Mouse (Mus musculus) heart, embryonic 16.5 days (tissue): ENCODE measurements around the gene Stag3. TPM values are rescaled to one million over a fixed set of nuclear protein-coding genes. Genes with fewer than 3 reads are reported as not detected.

Experiments used
- ATAC-seq: fragments of 200-750 bp; cut with Nextera tagmentation; replicated peaks from 2 replicates; pipeline ENCODE4 v1.8.0; 2017; ENCODE audit warnings: moderate number of reproducible peaks; ENCODE audit not compliant: insufficient read depth, low FRiP score; ENCODE audit errors: extremely low read depth
- H3K27ac ChIP-seq: fragments of 300-500 bp; sonication (generic); 2 replicates; pipeline ENCODE4 v1.5.1; 2014; ENCODE audit warnings: mild to moderate bottlenecking, low read length, control low read depth, moderate library complexity
- H3K27me3 ChIP-seq: fragments of 300-500 bp; sonication (generic); 2 replicates; pipeline ENCODE4 v1.6.1; 2014; ENCODE audit warnings: low read length, mixed read lengths; ENCODE audit not compliant: control insufficient read depth, insufficient read depth
- H3K36me3 ChIP-seq: fragments of 300-500 bp; sonication (generic); 2 replicates; pipeline ENCODE4 v1.6.1; 2014; ENCODE audit not compliant: control insufficient read depth, insufficient read depth
- H3K4me1 ChIP-seq: fragments of 300-500 bp; sonication (generic); 2 replicates; pipeline ENCODE4 v1.6.1; 2014; ENCODE audit warnings: low read length, mixed read lengths; ENCODE audit not compliant: control insufficient read depth, insufficient read depth
- H3K4me2 ChIP-seq: fragments of 300-500 bp; sonication (generic); 2 replicates; pipeline ENCODE4 v1.6.1; 2014; ENCODE audit warnings: low read depth, mild to moderate bottlenecking, control low read depth, low read length
- H3K4me3 ChIP-seq: fragments of 300-500 bp; sonication (generic); 2 replicates; pipeline ENCODE4 v1.5.1; 2014; ENCODE audit warnings: mild to moderate bottlenecking, control low read depth, low read length
- H3K9ac ChIP-seq: fragments of 300-500 bp; sonication (generic); 2 replicates; pipeline ENCODE4 v1.6.1; 2014; ENCODE audit warnings: low read length, control low read depth
- H3K9me3 ChIP-seq: fragments of 300-500 bp; sonication (generic); replicated peaks from 2 replicates; pipeline ENCODE4 v1.6.1; 2016; ENCODE audit warnings: low read length; ENCODE audit not compliant: control insufficient read depth
- WGBS: fragments of 180-500 bp; shearing (Covaris S2); extraction: QIAGEN DNeasy Blood & Tissue Kit; methylation state at CpG from one replicate; pipeline ENCODE4 v1.1.7; 2014; 5-methylcytosine and 5-hydroxymethylcytosine counted together
- polyA plus RNA-seq: library from polyadenylated mRNA; unstranded; fragments of >200 nt; fragmentation: Nextera tagmentation; extraction: Ambion mirVana; gene quantifications from 2 replicates; pipeline ENCODE4 v1.2.1, GENCODE M21; 2015

Stag3 gene
- polyA plus RNA-seq, 1 experiment from 2014 or later: 2.0 TPM

DNA sequence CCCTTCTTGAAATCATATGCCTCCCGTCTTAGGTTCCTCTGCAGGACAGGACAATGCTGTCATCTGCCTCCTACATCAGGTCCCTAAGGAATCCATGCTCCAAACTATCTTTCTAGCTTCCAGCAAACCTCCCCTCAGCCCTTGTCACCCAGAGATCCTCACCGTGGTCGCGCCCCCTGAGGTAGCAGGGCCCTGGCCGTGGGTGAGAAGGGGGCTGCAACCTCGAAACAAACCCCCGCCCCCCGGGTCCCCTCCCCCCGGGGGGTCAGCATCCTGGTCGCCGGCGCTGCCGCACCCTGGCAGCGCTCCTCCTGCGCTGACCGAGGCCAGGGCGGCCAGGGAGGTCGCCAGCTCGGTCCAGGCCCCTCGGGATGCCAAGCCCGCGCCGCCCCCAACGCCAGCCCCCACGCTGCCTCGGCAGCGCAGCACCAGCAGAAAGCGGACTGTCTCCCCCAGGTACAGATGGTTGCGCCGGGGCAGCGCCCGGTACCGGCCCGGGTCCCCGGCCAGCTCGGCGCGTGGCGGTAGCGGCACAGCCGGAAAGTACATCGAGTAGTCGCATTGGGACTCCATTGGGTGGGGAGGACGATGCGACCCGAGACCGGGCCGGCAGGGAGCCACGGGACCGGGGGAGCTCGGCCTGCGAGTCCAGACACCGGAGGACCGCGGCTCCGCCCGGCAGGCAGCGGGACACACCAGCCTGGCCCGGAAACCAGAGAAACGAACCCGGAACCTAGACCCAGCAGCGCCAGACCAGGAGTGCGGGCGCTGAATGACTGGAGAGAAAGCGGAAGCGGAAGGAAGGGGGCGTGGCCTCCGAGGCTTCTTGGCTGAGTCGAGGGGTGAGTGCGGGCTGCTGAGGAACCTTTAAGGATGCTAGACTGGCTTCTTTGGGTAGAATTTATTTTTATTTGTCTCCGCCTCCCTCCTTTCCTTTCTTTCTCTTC lies 16.5 kb upstream of the Stag3 start, which contains the start of gene BC037034:
TSS of gene BC037034 (minus strand) at position 774 of the 947 bp plus-strand sequence.
- peak within 1 kb of the TSS; percentile 88 for H3K4me2 ChIP-seq
- H3K27ac ChIP-seq: peak within 1 kb of the TSS; percentile 76
- H3K4me1 ChIP-seq: peaks cover 21% of the 10 kb centered on the region

DNA sequence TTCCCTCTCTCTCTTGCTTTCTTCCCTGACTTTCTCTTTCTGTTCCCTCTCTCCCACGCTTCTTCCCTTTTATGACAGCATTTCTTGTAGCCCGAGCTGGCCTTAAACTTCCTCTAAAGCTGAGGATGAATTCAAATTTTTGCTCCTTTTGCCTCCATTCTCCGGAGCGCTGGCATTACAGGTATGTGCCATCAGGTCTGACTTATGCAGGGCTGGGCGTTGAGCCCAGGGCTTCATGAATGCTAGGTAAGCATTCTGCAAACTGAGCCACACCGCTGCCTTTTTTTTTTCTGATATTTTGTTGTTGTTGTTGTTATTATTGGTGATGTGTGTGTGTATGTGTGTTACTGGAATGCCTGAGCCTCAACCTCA lies 15.8 kb upstream of the Stag3 start:
- H3K9ac ChIP-seq: peak overlapping the region; percentile 96
- H3K27me3 ChIP-seq: no peaks in the 10 kb centered on the region
- peak overlapping the region; percentile 88 for H3K4me2 ChIP-seq
- H3K4me3 ChIP-seq: peak overlapping the region; percentile 93
- WGBS: 9% methylated on average over 6 of the region's 6 CpGs
- peaks cover 14% of the 10 kb centered on the region for H3K4me1 ChIP-seq
- peaks cover 4% of the 10 kb centered on the region for H3K36me3 ChIP-seq
- H3K27ac ChIP-seq: peak overlapping the region; percentile 76; the same call in 1 of the 2 replicates
- ATAC-seq: no peak
- no peaks in the 10 kb centered on the region for H3K9me3 ChIP-seq

More for the DNA sequence above, 16.5 kb upstream of the Stag3 start, which contains the start of gene BC037034:
- WGBS: 1% methylated on average over 71 of the region's 71 CpGs
- H3K36me3 ChIP-seq: peaks cover 9% of the 10 kb centered on the region
- no peaks in the 10 kb centered on the region for H3K9me3 ChIP-seq
- peak within 1 kb of the TSS; percentile 93 for H3K4me3 ChIP-seq
- peak within 1 kb of the TSS; percentile 96 for H3K9ac ChIP-seq
- ATAC-seq: peak; percentile 79
- no peaks in the 10 kb centered on the region for H3K27me3 ChIP-seq

DNA sequence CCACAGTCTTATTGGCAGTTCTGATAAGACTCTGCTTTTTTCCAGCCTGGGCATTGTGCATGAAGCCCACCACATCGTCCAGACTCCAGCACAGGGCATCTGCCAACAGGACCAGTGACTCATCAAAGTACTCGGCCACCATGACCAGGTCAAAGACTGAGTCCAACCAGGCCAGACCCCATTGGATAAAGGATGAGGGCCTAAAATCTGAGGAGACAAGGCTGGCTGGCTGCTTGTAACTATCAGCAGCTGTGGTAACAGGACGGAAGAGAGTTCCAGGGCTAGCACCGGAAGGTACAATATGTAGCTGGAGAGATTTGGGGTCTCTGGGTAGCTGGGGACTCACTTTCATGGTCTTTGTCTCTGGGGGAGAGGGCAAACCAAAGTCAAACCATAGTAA lies 14.3 kb upstream of the Stag3 start:
- Histone ChIP-seq H3K27me3 (peaks cover 3% of the 10 kb centered on the region; the same call in 1 of the 2 replicates), H3K9ac (no peak overlapping the region), H3K36me3 (peaks cover 4% of the 10 kb centered on the region), H3K4me3 (no peak overlapping the region), H3K9me3 (no peaks in the 10 kb centered on the region), H3K27ac (no peak overlapping the region), H3K4me1 (peaks cover 13% of the 10 kb centered on the region), H3K4me2 (no peak overlapping the region)
- ATAC-seq: no peak
- 86% methylated on average over 4 of the region's 4 CpGs for WGBS

DNA sequence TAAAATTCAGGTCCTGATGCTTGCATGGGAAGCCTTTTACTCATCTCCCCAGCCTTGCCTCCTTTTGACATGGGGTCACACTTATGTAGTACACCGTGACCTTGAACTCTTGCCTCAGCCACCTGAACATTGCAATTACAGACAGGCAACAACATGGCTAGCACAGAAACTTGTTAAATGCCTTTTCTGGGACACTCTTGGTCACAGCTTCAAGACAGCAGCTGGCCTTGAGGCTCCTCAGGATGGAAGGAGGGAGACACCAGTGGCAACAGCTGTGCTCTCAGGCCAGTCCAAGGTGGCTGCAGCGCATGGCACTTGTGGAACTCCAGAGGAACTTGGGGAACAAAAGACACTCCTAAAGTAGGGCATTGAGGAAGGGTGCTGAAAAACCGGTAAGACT lies 12.9 kb upstream of the Stag3 start:
- Histone ChIP-seq H3K4me3 (no peak overlapping the region), H3K4me1 (peaks cover 13% of the 10 kb centered on the region), H3K9ac (no peak overlapping the region), H3K4me2 (no peak overlapping the region), H3K36me3 (no peaks in the 10 kb centered on the region), H3K9me3 (no peaks in the 10 kb centered on the region), H3K27me3 (peaks cover 11% of the 10 kb centered on the region), H3K27ac (no peak overlapping the region)
- no peak for ATAC-seq
- 90% methylated on average over 3 of the region's 3 CpGs for WGBS

DNA sequence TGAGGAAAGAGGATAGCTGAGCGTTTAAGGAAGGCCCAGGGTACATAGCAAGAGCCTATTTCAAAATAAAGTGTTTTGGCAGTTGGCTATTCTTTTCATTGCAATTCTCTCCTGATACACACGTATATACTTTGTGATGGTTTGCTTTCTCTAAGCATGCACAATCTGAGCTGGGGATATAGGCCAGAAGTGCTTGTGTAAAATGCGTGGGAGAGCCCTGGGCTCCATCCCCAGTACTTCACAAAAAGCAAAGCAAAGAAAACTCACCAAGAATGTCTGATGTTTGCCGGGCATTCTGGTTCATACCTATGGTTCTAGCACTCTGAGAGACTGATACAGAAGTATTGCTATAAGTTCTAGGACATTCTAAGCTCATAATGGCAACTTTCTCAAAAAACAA lies 11.1 kb upstream of the Stag3 start:
- WGBS: 68% methylated on average over 4 of the region's 4 CpGs
- H3K4me2 ChIP-seq: no peak overlapping the region
- H3K4me3 ChIP-seq: no peak overlapping the region
- H3K9me3 ChIP-seq: no peaks in the 10 kb centered on the region
- H3K27me3 ChIP-seq: peaks cover 13% of the 10 kb centered on the region
- H3K27ac ChIP-seq: no peak overlapping the region
- no peaks in the 10 kb centered on the region for H3K36me3 ChIP-seq
- peaks cover 5% of the 10 kb centered on the region; the same call in 1 of the 2 replicates for H3K4me1 ChIP-seq
- no peak for ATAC-seq
- H3K9ac ChIP-seq: no peak overlapping the region

DNA sequence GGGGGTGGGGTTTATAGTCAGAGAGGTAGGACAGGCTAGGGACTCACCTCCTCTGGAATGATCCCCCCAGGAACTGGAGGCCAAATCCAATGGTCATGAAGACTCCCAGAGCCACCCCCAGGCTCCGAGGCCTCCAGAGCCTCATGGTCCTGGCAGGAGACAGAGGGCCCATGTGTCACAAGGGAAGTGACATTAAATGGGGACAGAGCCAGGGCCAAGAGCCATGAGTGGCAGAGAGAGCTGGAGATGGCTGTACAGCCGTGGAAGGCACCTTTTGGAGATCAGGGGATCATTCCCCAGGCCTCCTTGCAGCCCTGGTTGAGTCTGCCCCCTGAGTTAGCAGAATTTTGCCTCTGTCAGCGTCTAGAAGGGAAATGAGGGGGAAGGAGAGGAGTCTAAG lies 8.8 kb upstream of the Stag3 start:
- Histone ChIP-seq H3K4me2 (no peak overlapping the region), H3K27ac (no peak overlapping the region), H3K4me1 (peaks cover 2% of the 10 kb centered on the region; the same call in 1 of the 2 replicates), H3K36me3 (no peaks in the 10 kb centered on the region), H3K9me3 (no peaks in the 10 kb centered on the region), H3K4me3 (no peak overlapping the region), H3K27me3 (peaks cover 13% of the 10 kb centered on the region), H3K9ac (no peak overlapping the region)
- 50% methylated on average over 3 of the region's 3 CpGs for WGBS
- no peak for ATAC-seq

DNA sequence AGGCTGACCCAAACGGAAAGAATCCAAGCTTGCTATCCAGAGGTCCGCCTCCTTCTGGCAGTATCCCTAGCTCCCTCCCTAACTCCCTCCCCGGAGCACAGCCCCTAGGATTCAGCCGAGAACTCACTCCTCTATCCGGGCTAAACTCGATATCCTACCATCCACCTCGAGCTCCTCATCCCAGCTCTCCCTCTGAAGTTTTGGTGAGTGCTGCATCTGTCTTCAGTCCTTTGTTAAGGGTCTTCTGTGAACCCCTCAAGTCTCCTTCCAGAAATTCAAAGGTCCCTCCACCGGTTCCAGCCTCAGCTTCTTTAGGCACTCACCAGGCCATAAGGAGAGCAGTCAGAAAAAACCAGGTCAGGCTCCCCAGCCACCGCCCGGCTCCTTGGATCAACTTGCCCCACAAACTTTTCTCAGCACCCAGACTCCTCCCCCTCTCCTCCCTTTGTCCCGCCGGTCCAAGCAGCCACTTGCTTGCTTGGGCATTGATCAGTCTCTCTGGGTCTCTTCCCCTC lies 7.6 kb upstream of the Stag3 start, which contains the start of gene Gal3st4:
TSS of gene Gal3st4 (minus strand) at position 432 of the 515 bp plus-strand sequence.
- Histone ChIP-seq H3K4me1 (peaks cover 2% of the 10 kb centered on the region; the same call in 1 of the 2 replicates), H3K36me3 (no peaks in the 10 kb centered on the region), H3K27ac (0 out of 2 replicates have a peak within 1 kb of the TSS, but pooled peaks have one; percentile 5), H3K9ac (no peak within 1 kb of the TSS), H3K27me3 (peaks cover 13% of the 10 kb centered on the region), H3K4me3 (no peak within 1 kb of the TSS; the same call in 1 of the 2 replicates), H3K4me2 (peak within 1 kb of the TSS; percentile 6), H3K9me3 (no peaks in the 10 kb centered on the region)
- ATAC-seq: 0 out of 2 replicates have a peak, but pooled peaks have one; percentile 38
- WGBS: 3% methylated on average over 12 of the region's 12 CpGs

DNA sequence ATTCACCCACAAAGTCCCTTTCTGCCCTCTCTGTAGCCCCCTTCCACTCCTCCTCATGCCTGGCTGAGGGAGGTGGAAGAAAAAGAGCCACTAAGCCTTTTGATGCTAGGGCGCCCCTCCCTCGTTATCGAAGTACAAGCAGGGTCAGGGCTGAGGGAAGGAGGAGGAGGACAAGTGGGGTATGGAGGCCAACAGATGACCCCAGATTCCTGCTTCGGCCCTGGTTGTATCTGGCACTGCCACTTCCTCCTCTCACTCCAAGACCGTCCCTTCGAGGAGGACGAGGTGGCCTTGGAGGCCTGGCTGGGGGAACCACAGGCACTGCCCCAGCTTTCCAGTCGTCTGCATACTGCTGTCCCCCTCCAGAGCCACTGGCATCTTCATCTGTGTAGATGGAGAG lies 5.9 kb upstream of the Stag3 start:
- H3K36me3 ChIP-seq: no peaks in the 10 kb centered on the region
- no peak overlapping the region for H3K4me2 ChIP-seq
- peaks cover 13% of the 10 kb centered on the region for H3K27me3 ChIP-seq
- no peak overlapping the region for H3K4me3 ChIP-seq
- no peaks in the 10 kb centered on the region for H3K9me3 ChIP-seq
- 80% methylated on average over 8 of the region's 8 CpGs for WGBS
- H3K27ac ChIP-seq: no peak overlapping the region
- no peak for ATAC-seq
- H3K4me1 ChIP-seq: peaks cover 3% of the 10 kb centered on the region; the same call in 1 of the 2 replicates
- no peak overlapping the region for H3K9ac ChIP-seq
